Mouse (Mus musculus) skeletal muscle tissue, adult 2 months (tissue): ENCODE results near the gene Enpep.

Source experiments
- DNase-seq: peaks from one replicate; pipeline ENCODE4 v3.0.0-alpha.2; 2012; ENCODE audit warnings: low read depth, low spot score

Gene Enpep

GRCm38 (mm10) chr3:129312511-129312910, 20.0 kb downstream of the Enpep start:
- no peak for DNase-seq

DNA sequence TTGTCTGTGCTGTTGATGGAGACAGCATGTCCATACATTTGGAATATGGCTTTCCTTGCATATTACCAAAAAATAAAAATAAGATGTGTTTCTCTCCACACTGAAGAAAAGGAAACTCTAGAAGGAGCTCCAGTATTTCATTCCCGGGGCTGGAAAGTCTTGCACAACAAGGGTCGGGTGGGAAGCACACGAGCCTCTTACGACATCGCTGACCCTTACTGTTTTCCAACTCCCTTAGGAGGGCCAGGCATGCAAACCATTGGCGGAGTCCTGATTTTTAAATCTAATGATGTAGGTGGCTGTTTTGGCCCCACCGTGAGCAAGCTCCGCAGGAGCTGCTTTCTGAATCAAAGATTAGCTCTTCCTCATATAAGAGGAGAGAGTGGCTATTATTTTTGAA, 20.6 kb downstream of the Enpep start:
- peak; percentile 64 for DNase-seq

DNA sequence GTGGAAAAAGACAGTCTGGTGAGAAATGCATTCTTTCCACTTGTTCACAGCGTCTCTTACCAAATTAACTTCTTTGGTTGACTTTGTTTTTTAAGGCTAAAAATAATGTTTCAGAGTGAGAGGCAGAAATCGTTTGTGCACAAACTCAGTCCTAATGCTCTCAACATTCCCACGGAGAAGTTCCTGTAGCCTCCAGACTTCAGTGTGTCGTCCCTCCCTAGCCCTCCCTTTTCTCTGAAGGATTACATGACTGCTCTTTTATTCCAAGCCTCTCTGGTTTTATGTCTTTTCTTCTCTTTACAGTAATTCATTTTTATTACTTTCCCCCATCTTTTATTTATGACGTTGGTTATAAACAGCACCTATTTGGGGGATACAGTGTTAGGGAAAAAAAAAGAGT, 22.6 kb downstream of the Enpep start:
- no peak for DNase-seq

DNA sequence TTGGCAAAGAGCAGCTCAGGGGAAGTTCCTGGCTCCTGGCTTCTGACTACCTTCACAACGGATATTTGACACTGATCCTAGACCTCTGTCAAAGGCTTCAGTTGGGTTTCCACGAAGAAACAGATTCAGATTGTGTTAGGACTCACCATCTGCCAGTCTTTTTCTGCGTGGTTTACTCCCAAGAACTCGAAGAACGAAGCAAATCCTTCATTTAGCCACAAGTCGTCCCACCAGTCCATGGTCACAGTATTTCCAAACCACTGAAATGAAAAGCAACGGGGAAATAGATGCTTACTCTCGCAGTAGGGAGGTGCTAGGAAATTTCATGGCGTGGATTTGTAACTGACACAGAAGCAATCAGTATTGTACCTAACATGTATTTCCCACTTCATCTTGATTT, 23.6 kb downstream of the Enpep start:
- no peak for DNase-seq

DNA sequence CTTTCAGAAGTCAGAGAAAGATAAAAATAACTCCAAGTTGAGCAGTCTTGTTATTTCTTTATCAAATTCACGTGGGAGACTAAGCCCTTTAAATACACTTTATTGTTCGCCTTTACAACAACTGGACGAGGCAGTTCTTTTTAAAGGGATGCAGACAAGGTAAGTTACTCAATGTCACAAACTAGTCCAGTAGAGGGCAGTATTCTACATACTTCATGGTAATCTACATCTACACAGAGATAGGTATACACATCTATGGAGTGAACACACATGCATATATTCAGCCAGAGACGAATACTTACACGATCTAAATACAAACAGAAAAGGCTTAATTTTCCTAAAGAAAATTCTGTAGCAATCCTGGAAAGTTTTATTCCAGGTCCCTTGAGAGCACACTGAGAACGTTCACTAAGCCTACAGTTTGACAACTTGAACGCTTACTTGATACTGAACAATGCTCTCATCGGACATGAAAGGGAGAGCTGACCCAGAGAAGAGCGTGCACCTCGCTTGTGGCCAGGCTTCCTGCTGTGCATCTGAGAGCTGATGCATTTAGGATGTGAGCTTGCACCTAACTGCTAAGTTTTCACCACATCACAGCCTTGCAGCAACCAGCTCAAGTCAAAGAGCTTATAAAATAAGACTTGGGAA, 24.3 kb downstream of the Enpep start:
- peak; percentile 46 for DNase-seq

DNA sequence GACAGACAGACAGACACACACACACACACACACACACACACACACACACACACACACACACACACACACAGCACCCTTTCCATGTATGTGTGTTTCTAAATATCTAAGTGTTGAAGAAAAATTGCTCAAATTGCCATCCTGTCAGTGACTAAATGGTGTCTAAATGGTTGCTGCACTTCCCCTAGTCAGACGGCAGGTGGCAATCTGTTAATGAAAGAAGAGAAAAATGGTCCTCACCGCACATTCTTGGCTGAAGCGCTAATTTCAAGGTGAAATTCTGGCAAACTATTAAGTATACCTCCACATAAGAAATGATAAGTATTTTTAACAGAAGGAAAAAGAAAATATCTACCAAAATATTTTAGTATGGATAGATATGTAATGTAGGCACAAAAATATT, 28.6 kb downstream of the Enpep start:
- no peak for DNase-seq

- no peak for DNase-seq
These were observed 32.6 kb downstream of the Enpep start for GRCm38 (mm10) chr3:129299874-129300273.

DNA sequence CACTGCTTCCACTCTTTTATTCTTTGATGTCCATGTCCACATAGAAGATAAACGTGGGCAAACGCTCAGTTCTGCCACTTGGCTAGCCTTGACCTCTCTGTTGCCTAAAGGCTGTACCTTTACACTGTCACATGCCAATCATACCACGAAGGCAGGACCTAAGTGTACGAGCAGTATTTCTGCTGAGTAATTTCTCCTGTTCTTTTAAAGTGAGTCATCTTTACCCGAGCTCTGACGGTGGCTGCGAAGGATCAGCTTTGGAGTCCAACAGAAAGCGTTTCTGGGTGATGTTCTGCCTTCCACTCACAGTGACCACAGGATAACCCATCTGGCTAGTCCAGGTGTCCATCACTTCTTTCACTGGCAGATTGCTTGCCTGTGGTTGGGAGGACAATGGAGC, 33.9 kb downstream of the Enpep start:
- no peak for DNase-seq

GRCm38 (mm10) chr3:129296994-129297393, 35.5 kb downstream of the Enpep start:
- DNase-seq: peak; percentile 34

- no peak for DNase-seq
These were observed 36.6 kb downstream of the Enpep start for GRCm38 (mm10) chr3:129295883-129296282.

DNA sequence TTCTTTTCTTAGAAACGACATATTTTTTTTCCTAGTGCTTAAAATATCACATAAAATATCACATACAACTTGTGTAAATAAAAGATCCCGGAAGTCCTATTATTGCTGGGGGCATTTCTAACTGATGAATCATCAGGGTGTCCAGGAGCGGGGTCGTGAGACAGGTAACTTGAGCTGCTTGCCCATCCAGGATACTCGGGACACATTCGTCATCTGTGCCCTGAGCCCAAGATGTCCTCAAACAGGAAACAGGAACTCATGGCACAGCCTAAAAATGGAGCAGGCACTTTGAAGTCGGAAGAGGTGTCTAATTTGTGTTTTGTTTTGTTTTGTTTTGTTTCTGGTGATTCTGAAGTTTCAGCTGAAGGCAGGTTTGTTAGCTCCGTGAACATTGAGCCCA, 43.0 kb downstream of the Enpep start:
- DNase-seq: no peak

DNA sequence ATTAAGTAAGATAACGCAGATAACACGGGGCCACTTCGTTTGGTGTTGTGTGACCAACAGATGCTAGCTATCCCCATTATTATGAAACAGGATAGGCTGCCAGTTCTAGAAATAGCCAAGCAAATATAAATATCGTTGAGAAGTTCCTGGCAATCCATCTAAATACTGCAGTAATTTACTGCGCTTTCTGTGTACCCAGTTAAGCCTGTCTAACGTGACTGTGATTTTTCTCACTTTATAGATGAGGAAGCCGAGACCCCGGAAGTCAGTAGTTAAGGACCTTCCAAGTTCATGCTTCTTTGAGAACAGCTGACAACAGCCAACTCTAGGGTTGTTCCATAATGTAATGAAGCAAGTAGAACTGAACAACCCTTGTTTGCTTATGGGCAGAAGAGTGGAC, 45.4 kb downstream of the Enpep start:
- DNase-seq: peak; percentile 37

DNA sequence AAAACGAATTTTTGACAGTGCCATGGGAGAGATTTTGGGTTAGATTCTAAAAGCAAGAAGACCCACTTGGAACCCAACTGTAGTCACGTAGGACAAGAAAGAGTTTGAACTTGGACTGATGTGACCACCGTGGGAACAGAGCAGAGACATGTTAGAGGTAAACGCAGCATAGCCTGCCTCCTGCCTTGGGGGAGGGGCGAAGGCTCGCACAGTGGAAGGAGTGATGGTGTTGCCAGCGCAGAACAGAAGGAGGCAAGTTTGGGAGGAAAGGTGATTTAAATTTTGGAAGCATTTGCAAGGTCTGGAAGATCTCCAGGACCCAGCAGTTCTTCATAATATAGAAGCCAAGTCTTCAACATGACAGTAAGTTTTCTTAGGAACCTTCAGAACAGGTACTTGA, 46.1 kb downstream of the Enpep start:
- no peak for DNase-seq

DNA sequence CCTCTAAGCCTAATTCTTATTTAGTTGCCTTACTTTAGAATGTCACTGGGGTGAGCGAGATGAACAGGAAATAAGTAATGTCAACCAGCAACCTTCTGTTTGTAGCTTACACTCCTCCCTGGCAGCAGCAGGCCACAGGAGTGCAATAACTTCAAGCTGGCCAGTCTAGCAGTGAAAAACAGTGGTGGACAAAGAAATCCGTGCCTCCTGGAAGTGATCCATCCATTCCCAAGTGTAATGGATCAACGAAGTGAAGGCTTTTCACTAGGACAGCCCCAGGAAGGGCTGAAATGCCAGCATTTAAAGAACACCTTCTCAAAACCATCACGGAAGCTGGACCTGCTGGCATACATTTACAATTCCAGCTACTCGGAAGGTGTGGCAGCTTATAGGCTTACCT, 48.2 kb downstream of the Enpep start:
- no peak for DNase-seq

DNA sequence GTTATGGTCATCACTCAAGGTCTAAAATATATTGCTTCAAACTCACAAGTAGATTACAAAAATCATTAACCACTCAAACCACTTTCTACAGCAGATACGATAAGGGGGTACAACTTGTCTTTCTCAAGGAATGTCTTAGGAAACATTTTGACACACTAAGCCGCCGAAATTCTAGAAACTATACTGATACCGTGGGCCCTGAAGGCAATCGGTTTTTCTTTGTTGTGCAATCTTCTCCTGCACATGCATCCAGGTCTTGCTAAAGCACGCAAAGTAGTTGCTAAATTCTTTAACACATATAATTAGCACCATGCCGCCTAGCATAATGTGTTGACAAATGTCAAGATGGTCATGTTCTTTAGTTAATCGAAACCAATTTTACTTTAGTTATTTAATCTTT, 53.1 kb downstream of the Enpep start:
- DNase-seq: no peak

DNA sequence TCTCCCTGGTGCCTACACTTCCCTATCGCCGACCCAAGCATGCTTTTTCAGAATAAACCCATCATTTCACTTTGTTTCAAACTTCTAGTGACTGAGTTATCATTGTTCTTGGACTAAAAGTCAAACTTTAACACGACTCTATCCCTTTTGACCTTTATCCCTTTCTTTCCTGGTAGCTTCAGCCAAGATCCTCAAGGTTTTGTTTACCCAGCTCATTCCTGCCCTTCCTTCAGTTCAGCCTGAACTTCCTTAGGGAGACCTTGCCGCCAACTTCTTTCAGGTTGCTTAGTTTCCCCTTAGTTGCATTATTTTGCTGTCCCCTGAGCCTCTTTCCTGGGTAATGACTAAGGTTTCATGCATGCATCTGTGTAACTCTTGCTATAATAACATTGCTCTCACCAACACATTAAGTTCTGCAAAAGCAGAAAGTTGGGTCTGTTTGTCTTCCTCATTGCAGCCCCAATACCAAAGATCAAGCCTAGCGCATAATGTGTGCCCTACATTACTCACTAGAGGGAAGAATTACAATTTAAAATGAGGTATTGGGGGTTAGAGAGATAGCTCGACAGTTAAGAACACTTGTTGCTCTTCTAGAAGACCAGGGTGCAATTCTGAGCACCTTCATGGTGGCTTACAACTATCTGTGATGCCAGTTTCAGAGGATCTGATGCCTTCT, 59.2 kb downstream of the Enpep start:
- no peak for DNase-seq

- no peak for DNase-seq
These were observed 62.5 kb downstream of the Enpep start for GRCm38 (mm10) chr3:129270044-129270443.

GRCm38 (mm10) chr3:129268886-129269683, 63.4 kb downstream of the Enpep start:
- no peak for DNase-seq

GRCm38 (mm10) chr3:129258497-129258896, 74.0 kb downstream of the Enpep start:
- DNase-seq: no peak

DNA sequence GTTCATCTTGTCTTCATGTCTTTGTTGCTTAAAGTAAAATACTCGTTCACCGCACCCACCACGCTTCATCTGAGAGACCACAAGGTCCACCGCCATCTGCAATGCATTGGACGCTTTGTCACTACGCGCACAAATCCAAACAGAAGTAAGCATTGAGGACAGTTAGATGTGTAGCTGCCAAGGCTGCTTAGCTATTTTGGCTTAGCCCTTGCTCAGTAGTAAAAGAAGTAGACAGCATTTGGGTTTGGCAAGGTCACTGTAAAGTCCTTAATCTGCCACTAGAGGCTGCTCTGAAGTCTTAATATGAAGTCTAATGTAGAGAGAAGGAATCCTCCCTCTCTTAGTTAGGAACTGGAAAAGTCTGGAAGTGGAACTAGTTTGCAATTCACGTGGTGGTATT, 75.8 kb downstream of the Enpep start:
- peak; percentile 5 for DNase-seq

GRCm38 (mm10) chr3:129256283-129256682, 76.2 kb downstream of the Enpep start:
- no peak for DNase-seq

- DNase-seq: no peak
These were observed 78.3 kb downstream of the Enpep start for GRCm38 (mm10) chr3:129254246-129254645.

DNA sequence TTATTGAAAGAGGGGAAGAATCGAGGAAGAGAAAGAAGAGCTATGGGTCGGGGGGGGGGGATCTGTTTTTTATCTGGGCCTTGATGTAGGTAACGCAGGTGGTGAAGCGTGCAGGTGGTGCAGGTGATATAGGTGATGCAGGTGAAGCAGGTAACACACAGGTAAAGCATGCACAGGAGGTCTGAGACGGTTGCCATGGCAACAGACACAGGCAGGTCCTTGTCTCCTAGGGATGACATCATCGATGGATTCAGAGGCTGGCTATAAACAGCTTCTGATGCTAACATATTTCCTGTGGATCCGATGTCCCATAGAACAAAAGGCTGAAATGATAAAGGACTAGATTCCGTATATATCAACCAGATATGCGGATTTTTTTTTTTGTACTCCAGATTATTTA, 81.5 kb downstream of the Enpep start:
- no peak for DNase-seq
